Mouse (Mus musculus): ENCODE data around the gene Dnah17. TPM values are rescaled to one million over a fixed set of nuclear protein-coding genes. Genes with fewer than 3 reads are reported as not detected.

Dnah17 gene
- polyA plus RNA-seq, 1 experiment from 2014 or later, result 0.16 TPM

DNA sequence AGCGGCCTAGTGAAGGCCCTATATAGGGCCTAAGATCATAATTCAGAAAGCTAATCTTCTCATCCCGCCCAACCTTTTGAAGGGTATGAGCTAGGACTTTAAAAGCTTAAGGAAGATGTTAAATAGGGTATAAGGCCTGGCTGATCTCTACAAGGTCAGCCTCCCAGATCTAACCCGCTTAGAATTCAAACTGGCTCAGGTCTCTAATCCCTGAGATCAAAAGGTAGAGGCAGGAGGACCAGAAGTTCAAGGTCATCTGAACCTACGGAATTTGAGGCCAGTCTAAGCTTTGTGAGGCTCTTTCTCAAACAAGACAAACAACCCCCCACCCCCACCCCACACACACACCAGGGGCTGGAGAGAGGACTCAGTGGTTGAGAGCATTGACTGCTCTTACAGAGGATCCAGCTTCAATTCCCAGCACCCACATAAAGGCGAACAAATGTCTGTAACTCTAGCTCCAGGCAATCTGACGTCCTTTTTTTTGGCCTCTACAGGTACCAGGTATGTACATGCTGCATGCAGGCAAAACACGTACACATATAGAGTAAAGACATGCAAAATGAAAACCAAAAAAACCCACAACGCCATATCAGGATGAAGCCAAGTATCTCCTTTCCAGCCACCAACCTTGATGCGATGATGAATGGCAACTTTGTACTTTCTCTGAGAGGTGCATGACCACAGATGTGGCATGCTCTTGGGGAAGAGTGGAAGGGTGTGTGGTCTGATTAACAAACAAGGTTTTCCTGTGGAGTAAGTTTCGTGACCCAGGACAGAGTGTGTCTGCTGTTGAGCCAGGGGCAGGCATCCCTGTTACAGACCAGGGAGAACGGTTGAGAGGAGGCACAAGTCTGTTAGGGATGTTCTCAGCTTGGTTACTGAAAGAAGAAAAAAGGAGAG, 157.5 kb downstream of the Dnah17 start:
- H3K4me1 ChIP-seq (ENCODE audit: insufficient read depth, low read length), result peaks cover 48% of the 10 kb centered on the region
- H3K4me3 ChIP-seq (ENCODE audit: low read length), result no peak overlapping the region
- no peaks in the 10 kb centered on the region for H3K36me3 ChIP-seq (ENCODE audit: insufficient read depth, low read length)
- WGBS, result 77% methylated on average over 11 of the region's 11 CpGs
- ATAC-seq (ENCODE audit: low FRiP score, low TSS enrichment), result no peak
- H3K9me3 ChIP-seq (ENCODE audit: low read length), result no peaks in the 10 kb centered on the region
- no peak overlapping the region for H3K27ac ChIP-seq (ENCODE audit: low read length)
- no peak overlapping the region for H3K9ac ChIP-seq (replicated peaks; ENCODE audit: low read length)
- no peak overlapping the region for H3K4me2 ChIP-seq (replicated peaks; ENCODE audit: low read depth, low read length)
- no peaks in the 10 kb centered on the region for H3K27me3 ChIP-seq (ENCODE audit: insufficient read depth, low read length)

Small RNAs within 50 kb of the gene (microRNA-seq; reads per million reads assigned to microRNA genes)
- gene Mir6933, result 0.47 reads per million

Other genes starting within 250 kb of the Dnah17 start
- gene Socs3, start 160.6 kb downstream of the Dnah17 start, polyA plus RNA-seq (2015; fragmentation: Nextera tagmentation; extraction: Ambion mirVana), result 14.6 and 15.9 TPM in 2 replicates
- 37.5 and 41.8 TPM in 2 replicates for gene Pgs1, start 144.3 kb downstream of the Dnah17 start, polyA plus RNA-seq (2015; fragmentation: Nextera tagmentation; extraction: Ambion mirVana)
- gene Cyth1, start 118.0 kb upstream of the Dnah17 start, polyA plus RNA-seq (2015; fragmentation: Nextera tagmentation; extraction: Ambion mirVana), result 17.9 and 18.2 TPM in 2 replicates
- 21.4 and 24.8 TPM in 2 replicates for gene Usp36, start 159.6 kb upstream of the Dnah17 start, polyA plus RNA-seq (2015; fragmentation: Nextera tagmentation; extraction: Ambion mirVana)
- 0.37 and 0.39 TPM in 2 replicates for gene Cep295nl, start 211.9 kb upstream of the Dnah17 start, polyA plus RNA-seq (2015; fragmentation: Nextera tagmentation; extraction: Ambion mirVana)
- 84.6 TPM in 2 replicates for gene Timp2, start 225.1 kb upstream of the Dnah17 start, polyA plus RNA-seq (2015; fragmentation: Nextera tagmentation; extraction: Ambion mirVana)

Measured in kidney, embryonic 16.5 days (tissue).